Mouse (Mus musculus) thymus, adult 2 months (tissue): ENCODE measurements around the gene Tnfrsf13b. TPM values are rescaled to one million over a fixed set of nuclear protein-coding genes. Genes with fewer than 3 reads are reported as not detected.

Experiments used
- DNase-seq: peaks from one replicate; pipeline ENCODE4 v3.0.0; 2021
- H3K27ac ChIP-seq: fragments of 200-500 bp; 2 replicates; pipeline ENCODE4 v1.5.1; 2012; ENCODE audit warnings: low read length, control low read depth; ENCODE audit not compliant: control insufficient read depth, insufficient read depth
- H3K27me3 ChIP-seq: fragments of 200-500 bp; 2 replicates; pipeline ENCODE4 v1.6.1; 2012; ENCODE audit warnings: mild to moderate bottlenecking, low read length, moderate library complexity, mixed read lengths; ENCODE audit not compliant: control insufficient read depth, insufficient read depth
- H3K36me3 ChIP-seq: fragments of 200-500 bp; 2 replicates; pipeline ENCODE4 v1.6.1; 2012; ENCODE audit warnings: mild to moderate bottlenecking, low read length, moderate library complexity; ENCODE audit not compliant: control insufficient read depth, insufficient read depth
- H3K4me1 ChIP-seq: fragments of 200-500 bp; replicated peaks from 2 replicates; pipeline ENCODE4 v1.6.1; 2012; ENCODE audit warnings: low read length; ENCODE audit not compliant: control insufficient read depth, insufficient read depth
- H3K4me3 ChIP-seq: fragments of 200-500 bp; 2 replicates; pipeline ENCODE4 v1.5.1; 2012; ENCODE audit warnings: mild to moderate bottlenecking, low read length, control low read depth, moderate library complexity; ENCODE audit not compliant: control insufficient read depth, insufficient read depth
- CTCF ChIP-seq: fragments of 200-500 bp; IDR thresholded peaks from 2 replicates; pipeline ENCODE4 v1.5.1; 2012; ENCODE audit warnings: mild to moderate bottlenecking, control low read depth, low read length, moderate library complexity, borderline replicate concordance; ENCODE audit not compliant: control insufficient read depth, poor library complexity, insufficient read depth; ENCODE audit errors: extremely low read depth
- POLR2A ChIP-seq: fragments of 200-500 bp; IDR thresholded peaks from 2 replicates; pipeline ENCODE4 v1.6.1; 2012; ENCODE audit warnings: mild to moderate bottlenecking, low read length, control low read depth, moderate library complexity; ENCODE audit not compliant: control insufficient read depth, poor library complexity, insufficient read depth; ENCODE audit errors: extremely low read depth
- WGBS: fragments of 180-500 bp; shearing (Covaris S2); methylation state at CpG from one replicate; pipeline ENCODE4 v1.1.7; 2018; 5-methylcytosine and 5-hydroxymethylcytosine counted together
- polyA plus RNA-seq: library from polyadenylated mRNA; depleted of rRNA; stranded (reverse); fragments of >200 nt; gene quantifications from 2 replicates; pipeline ENCODE4 v1.2.3, GENCODE M21; 2012

Tnfrsf13b gene
- polyA plus RNA-seq, 1 experiment: 134 TPM

DNA sequence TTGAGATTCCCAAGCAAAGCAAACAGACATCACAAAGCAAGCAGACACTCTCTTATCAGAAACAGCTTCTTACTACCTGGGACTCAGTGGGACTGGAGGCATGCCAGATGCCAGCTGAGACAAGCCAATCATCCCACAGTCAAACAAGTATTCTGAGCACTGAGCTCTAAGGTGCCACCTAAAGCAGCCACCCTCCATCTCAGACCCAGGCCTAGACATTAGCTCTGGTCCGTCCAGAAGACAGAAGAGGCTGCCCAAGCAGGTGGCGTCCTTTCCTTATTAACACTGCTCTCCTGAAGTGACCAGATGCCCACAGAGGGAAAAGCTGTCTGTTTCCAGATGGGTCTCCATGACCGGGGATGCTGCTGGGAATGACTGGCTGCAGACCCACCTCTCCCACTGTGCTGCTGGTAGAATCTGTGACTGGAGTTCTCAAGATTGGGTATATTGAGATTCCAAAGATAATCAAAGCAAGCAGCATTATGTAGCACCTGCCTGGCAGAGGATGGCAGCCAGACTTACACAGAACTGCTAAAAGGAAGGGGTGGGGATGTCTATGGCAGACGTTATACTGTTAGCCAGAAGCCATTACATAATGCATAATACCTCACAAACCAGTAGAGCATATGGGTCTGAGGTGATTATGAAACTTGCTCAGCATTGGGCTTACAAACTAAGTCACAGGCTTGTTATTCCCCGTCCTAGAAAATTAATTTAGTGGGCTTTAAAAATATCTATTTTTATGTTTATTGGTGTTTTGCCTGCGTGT, 23.9 kb downstream of the Tnfrsf13b start:
- H3K4me3 ChIP-seq: no peak overlapping the region
- TF ChIP-seq CTCF (no peak), POLR2A (no peak)
- WGBS: 88% methylated on average over 6 of the region's 6 CpGs
- DNase-seq: no peak
- no peaks in the 10 kb centered on the region for H3K27me3 ChIP-seq
- no peak overlapping the region for H3K27ac ChIP-seq
- H3K4me1 ChIP-seq: no peaks in the 10 kb centered on the region
- peaks cover 22% of the 10 kb centered on the region for H3K36me3 ChIP-seq

DNA sequence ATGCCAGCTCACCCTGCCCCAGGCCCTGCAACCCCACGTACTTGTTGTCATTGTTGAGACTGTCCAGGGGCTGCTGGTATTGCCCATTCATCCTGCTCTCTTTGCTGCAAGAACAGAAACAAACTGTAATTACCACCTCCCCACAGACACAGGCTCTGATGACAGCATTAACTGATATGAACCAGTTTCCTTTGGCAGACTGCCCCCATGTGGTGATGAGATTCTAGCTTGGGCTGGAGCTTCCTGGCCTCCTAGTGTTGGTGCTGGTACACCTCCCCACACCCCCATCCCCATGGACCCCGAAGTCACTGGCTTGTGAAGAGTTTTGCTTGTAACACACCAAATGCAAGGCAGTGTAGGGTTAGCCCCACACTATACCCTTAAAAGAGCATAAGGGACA, 29.2 kb downstream of the Tnfrsf13b start:
- TF ChIP-seq POLR2A: no peak
- no peak for TF ChIP-seq CTCF
- peak; percentile 58 for DNase-seq
- Histone ChIP-seq H3K4me1 (peaks cover 14% of the 10 kb centered on the region), H3K4me3 (no peak overlapping the region), H3K36me3 (peaks cover 56% of the 10 kb centered on the region), H3K27ac (no peak overlapping the region), H3K27me3 (no peaks in the 10 kb centered on the region)
- WGBS: 84% methylated on average over 2 of the region's 2 CpGs

DNA sequence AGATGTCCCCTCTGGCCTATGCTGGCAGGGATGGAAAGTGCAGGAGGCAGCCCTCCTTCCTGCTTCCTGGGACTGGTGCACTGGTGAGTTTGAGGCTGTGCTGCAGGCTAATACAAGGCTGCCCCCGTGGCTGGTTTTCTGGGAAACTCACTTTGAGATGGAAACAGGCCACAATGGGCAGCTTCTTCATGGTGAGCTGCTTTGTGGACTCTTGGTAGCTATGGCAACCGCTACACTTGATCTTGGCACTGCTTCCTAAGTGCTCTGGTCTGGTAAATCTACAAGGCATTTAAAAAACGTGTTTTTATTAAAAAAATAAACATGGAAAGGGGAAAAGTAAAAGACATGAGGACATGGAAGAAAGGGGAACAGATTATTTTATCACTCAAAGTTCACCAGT, 31.6 kb downstream of the Tnfrsf13b start:
- Histone ChIP-seq H3K27ac (no peak overlapping the region), H3K36me3 (peaks cover 73% of the 10 kb centered on the region), H3K4me1 (peaks cover 14% of the 10 kb centered on the region), H3K4me3 (no peak overlapping the region), H3K27me3 (no peaks in the 10 kb centered on the region)
- TF ChIP-seq POLR2A (no peak), CTCF (no peak)
- no peak for DNase-seq
- 82% methylated on average over 3 of the region's 3 CpGs for WGBS

DNA sequence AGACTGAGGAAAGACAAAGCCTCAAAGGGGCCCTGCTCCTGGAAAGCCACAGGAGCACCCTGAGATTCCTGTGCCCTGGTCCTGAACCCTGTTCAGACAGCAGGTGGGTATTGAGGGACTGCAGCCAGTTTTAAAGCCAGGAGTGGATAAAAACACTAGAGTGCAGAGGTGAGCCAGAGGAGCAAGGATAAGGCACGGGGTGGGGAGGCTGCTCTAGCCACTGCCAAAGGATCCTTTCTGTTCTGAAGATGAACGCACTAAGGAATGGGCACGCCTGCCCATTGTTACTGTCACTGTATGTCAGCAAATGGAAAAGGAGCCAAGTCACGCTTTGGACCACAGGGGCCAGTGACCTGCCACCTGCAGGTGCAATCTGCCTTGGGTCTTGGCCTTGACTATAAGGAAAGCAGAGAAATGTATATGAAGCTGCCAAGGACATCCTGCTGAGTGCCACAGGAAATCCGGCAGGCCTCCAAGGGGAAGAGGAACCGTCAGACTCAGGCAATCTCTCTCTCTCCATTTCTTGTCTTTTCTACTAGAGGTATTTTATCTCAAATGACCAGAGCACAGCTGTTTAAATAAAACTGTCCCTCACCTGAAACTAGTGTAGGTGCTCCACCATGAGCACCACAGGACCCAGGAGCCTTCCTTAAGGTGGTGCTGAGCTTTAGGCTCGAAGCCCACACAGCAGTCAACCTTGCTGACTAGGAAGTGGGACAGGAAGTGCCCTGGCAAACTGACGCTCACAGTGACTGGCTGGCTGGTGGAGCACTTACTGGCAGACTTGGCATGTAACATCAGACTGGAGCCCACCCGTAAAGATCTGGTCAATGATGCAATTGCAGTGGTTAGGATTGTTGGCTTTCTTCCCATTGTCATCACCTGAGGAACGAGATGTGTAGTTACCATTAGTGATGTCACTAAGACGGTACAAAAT, 33.5 kb downstream of the Tnfrsf13b start:
- peak; percentile 30 for DNase-seq
- 28% methylated on average over 11 of the region's 11 CpGs for WGBS
- H3K27ac ChIP-seq: peak overlapping the region; percentile 86
- H3K27me3 ChIP-seq: no peaks in the 10 kb centered on the region
- no peak for TF ChIP-seq POLR2A
- no peak for TF ChIP-seq CTCF
- H3K36me3 ChIP-seq: peaks cover 73% of the 10 kb centered on the region
- H3K4me3 ChIP-seq: no peak overlapping the region
- peaks cover 14% of the 10 kb centered on the region for H3K4me1 ChIP-seq

DNA sequence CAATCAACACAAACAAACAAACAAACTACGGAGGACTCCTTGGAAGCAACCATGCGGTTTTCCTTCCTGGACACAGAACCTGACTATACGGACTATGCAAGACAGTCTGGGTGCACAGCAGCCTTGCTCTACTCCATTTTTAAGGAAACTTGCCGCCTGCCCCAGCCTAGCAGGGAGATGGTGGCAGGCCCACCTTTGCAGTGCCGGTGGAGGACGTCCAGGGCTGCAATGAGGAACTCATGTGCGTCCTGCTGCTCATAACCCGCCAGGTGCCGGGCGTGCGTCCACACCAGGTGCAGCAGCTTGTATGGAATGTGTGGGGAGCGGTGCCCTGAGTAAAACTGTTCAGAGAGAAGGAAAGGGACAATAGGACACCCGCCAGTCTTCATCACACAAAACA, 34.6 kb downstream of the Tnfrsf13b start:
- TF ChIP-seq CTCF (no peak), POLR2A (no peak)

DNA sequence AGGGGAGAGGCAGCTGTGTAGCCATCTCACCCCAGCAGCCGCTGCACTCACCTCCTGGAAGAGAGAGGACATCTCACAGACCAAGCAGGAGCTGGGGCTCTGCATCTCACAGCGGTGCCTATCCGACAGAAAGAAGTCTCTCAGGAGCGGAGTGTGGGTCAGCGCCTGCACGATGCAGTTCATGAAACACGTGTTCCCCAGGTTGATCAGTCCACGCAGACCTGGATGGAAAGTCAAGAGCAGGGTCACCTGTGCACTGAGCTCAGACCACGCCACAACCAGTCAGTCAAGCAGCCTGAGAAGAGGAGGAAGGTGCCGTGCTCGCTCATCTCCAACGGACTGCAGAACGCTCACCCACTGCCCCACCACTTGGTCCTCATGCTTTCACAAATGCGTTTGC, 36.2 kb downstream of the Tnfrsf13b start:
- Histone ChIP-seq H3K27ac (no peak overlapping the region), H3K4me1 (peaks cover 14% of the 10 kb centered on the region), H3K27me3 (no peaks in the 10 kb centered on the region), H3K4me3 (no peak overlapping the region), H3K36me3 (peaks cover 70% of the 10 kb centered on the region)
- WGBS: 98% methylated on average over 14 of the region's 14 CpGs
- TF ChIP-seq POLR2A (no peak), CTCF (no peak)
- DNase-seq: no peak

More for the DNA sequence above, 34.6 kb downstream of the Tnfrsf13b start:
- Histone ChIP-seq H3K27ac (no peak overlapping the region; the same call in 1 of the 2 replicates), H3K4me1 (peaks cover 14% of the 10 kb centered on the region), H3K27me3 (no peaks in the 10 kb centered on the region), H3K4me3 (no peak overlapping the region), H3K36me3 (peaks cover 75% of the 10 kb centered on the region)
- no peak for DNase-seq
- WGBS: 98% methylated on average over 13 of the region's 13 CpGs
